24 mouse cellular contexts compared by ENCODE assay signal in the genomic region with DNA sequence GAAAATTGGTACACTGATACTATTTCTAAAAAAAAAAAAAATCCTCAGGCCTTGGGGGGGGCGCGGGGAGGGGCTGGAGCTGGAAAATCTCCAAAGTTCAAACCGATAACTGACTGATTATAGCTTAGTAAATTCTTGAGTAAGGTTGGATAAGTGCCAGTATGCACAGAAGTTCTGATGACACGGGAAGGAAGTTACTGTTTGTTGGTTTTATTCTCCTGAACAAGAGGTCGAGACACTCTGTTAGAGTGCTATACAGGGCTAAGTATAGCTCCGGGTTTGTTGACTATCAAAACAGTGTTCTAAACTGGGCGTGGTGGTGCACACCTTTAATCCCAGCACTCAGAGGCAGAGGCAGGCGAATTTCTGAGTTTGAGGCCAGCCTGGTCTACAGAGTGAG. TPM values are rescaled to one million over a fixed set of nuclear protein-coding genes. Genes with fewer than 3 reads are reported as not detected.
DNase-seq lines count a peak whose midpoint lies in the region; ATAC-seq and TF ChIP-seq lines count a peak whose summit lies in the region.
"Had no signal": no experiment of that assay in that cellular context is flagged by ENCODE, and none has a peak within 500 bp of the region (broad histone marks: within the 10 kb centered on the region; RNA-seq: fewer than 3 reads in every experiment).

No protein-coding gene starts in this region.

- no peaks in the 10 kb centered on the region for H3K27me3 ChIP-seq in heart, embryonic 16.5 days (ENCODE audit: control insufficient read depth, insufficient read depth, low read length)
- no peaks in the 10 kb centered on the region for H3K27me3 ChIP-seq in lung, postnatal 0 days (replicated peaks; ENCODE audit: insufficient read depth, low read length)
- H3K27me3 ChIP-seq: embryonic facial prominence, embryonic 12.5 days; embryonic facial prominence, embryonic 15.5 days; heart, embryonic 13.5 days; hindbrain, embryonic 12.5 days; hindbrain, embryonic 15.5 days had no signal

- DNase-seq in heart, adult 9 months (ENCODE audit: low spot score in 2 of 2): no peak
- peak; percentile 61 for DNase-seq in lung, postnatal 0 days (ENCODE audit: low spot score)
- DNase-seq in lung, adult 18-20 months: no peak
- no peak for DNase-seq in kidney, adult 11 months
- DNase-seq: adrenal gland, adult 8-10 months; adrenal gland, postnatal 25 days; cerebellum, adult 11-12 months; cerebellum, adult 8-10 months; cerebellum, postnatal 10 days; gastrocnemius, postnatal 10 days; gastrocnemius, postnatal 36 days; heart, adult 18-20 months had no signal

- no peaks in the 10 kb centered on the region for H3K9me3 ChIP-seq in heart, embryonic 16.5 days (replicated peaks; ENCODE audit: control insufficient read depth, low read length)
- no peaks in the 10 kb centered on the region for H3K9me3 ChIP-seq in lung, postnatal 0 days (ENCODE audit: low read length)
- H3K9me3 ChIP-seq: embryonic facial prominence, embryonic 12.5 days; embryonic facial prominence, embryonic 15.5 days; heart, embryonic 10.5 days; hindbrain, embryonic 12.5 days; hindbrain, embryonic 15.5 days had no signal

- H3K9ac ChIP-seq in heart, embryonic 16.5 days (ENCODE audit: low read length): no peak overlapping the region
- no peak overlapping the region for H3K9ac ChIP-seq in lung, postnatal 0 days (replicated peaks; ENCODE audit: low read depth)
- H3K9ac ChIP-seq: embryonic facial prominence, embryonic 12.5 days; embryonic facial prominence, embryonic 15.5 days; heart, embryonic 13.5 days; hindbrain, embryonic 12.5 days; hindbrain, embryonic 15.5 days had no signal

- H3K27ac ChIP-seq in heart, embryonic 16.5 days (ENCODE audit: low read length): no peak overlapping the region
- no peak overlapping the region for H3K27ac ChIP-seq in lung, postnatal 0 days (ENCODE audit: low read length)
- H3K27ac ChIP-seq: embryonic facial prominence, embryonic 12.5 days; embryonic facial prominence, embryonic 15.5 days; heart, embryonic 10.5 days; heart, embryonic 13.5 days; hindbrain, embryonic 12.5 days; hindbrain, embryonic 15.5 days had no signal

- H3K4me2 ChIP-seq in heart, embryonic 16.5 days (ENCODE audit: low read depth, low read length): no peak overlapping the region
- H3K4me2 ChIP-seq in lung, postnatal 0 days (replicated peaks; ENCODE audit: low read depth, low read length): no peak overlapping the region
- H3K4me2 ChIP-seq: embryonic facial prominence, embryonic 12.5 days; embryonic facial prominence, embryonic 15.5 days; heart, embryonic 13.5 days; hindbrain, embryonic 12.5 days; hindbrain, embryonic 15.5 days had no signal

- WGBS in heart, embryonic 16.5 days: 58% methylated on average over 8 of the region's 8 CpGs
- WGBS in lung, postnatal 0 days: 46% methylated on average over 8 of the region's 8 CpGs

- H3K36me3 ChIP-seq in heart, embryonic 16.5 days (ENCODE audit: control insufficient read depth, insufficient read depth): no peaks in the 10 kb centered on the region
- H3K36me3 ChIP-seq in lung, postnatal 0 days (ENCODE audit: insufficient read depth, low read length): no peaks in the 10 kb centered on the region
- H3K36me3 ChIP-seq: embryonic facial prominence, embryonic 12.5 days; embryonic facial prominence, embryonic 15.5 days; heart, embryonic 10.5 days; heart, embryonic 13.5 days; hindbrain, embryonic 12.5 days; hindbrain, embryonic 15.5 days had no signal

- H3K4me1 ChIP-seq in heart, embryonic 16.5 days (ENCODE audit: control insufficient read depth, insufficient read depth, low read length): peaks cover 12% of the 10 kb centered on the region
- no peaks in the 10 kb centered on the region for H3K4me1 ChIP-seq in lung, postnatal 0 days (ENCODE audit: insufficient read depth, low read depth, low read length)
- H3K4me1 ChIP-seq: embryonic facial prominence, embryonic 15.5 days; hindbrain, embryonic 15.5 days had no signal

- peak; percentile 40; the same call in 1 of the 2 replicates for TF ChIP-seq EP300 in lung, postnatal 0 days (IDR thresholded peaks at IDR 0.05)

- H3K4me3 ChIP-seq in heart, embryonic 16.5 days (ENCODE audit: low read length): no peak overlapping the region
- H3K4me3 ChIP-seq in lung, postnatal 0 days (ENCODE audit: low read depth, low read length): no peak overlapping the region
- H3K4me3 ChIP-seq: embryonic facial prominence, embryonic 12.5 days; embryonic facial prominence, embryonic 15.5 days; heart, embryonic 10.5 days; heart, embryonic 13.5 days; hindbrain, embryonic 12.5 days; hindbrain, embryonic 15.5 days had no signal

- TF ChIP-seq CTCF in lung, postnatal 0 days (IDR thresholded peaks at IDR 0.05): no peak

- 0 out of 2 replicates have a peak, but pooled peaks have one; percentile 25 for ATAC-seq in heart, embryonic 16.5 days (replicated peaks; ENCODE audit: extremely low read depth, insufficient read depth, low FRiP score)
- no peak for ATAC-seq in lung, postnatal 0 days
- ATAC-seq in common myeloid progenitor, adult 5-6 weeks (replicated peaks; ENCODE audit: low read depth, poor library complexity, severe bottlenecking): 0 out of 2 replicates have a peak, but pooled peaks have one; percentile 25
- 0 out of 2 replicates have a peak, but pooled peaks have one; percentile 26 for ATAC-seq in megakaryocyte progenitor cell, adult 5-6 weeks (replicated peaks; ENCODE audit: poor library complexity)
- ATAC-seq: activated CD4-positive, CD25-positive, alpha-beta regulatory T cell, adult 4 months; CD4-positive, CD25-positive, alpha-beta regulatory T cell, adult 4 months; forebrain, embryonic 14.5 days had no signal

RNA-seq across cellular contexts. Expression of gene Gbe1, which starts 36.3 kb away (rescaled TPM):
- 79.5 and 81.0 TPM in 2 replicates for polyA plus RNA-seq in heart, embryonic 16.5 days (2015; fragmentation: Nextera tagmentation; extraction: Ambion mirVana)
- 18.4 and 20.0 TPM in 2 replicates for polyA plus RNA-seq in lung, postnatal 0 days (2015; fragmentation: Nextera tagmentation; extraction: Ambion mirVana)
- 16.9 and 23.2 TPM in 2 replicates for total RNA-seq in common myeloid progenitor, adult 5-6 weeks (2017)
- total RNA-seq in megakaryocyte progenitor cell, adult 5-6 weeks (2015): 54.2 and 68.9 TPM in 2 replicates
- total RNA-seq in megakaryocyte progenitor cell, adult 5-6 weeks (2017): 43.6 and 52.5 TPM in 2 replicates
